Mouse (Mus musculus) heart, postnatal 0 days (tissue): ENCODE measurements around the gene Lrch1. TPM values are rescaled to one million over a fixed set of nuclear protein-coding genes. Genes with fewer than 3 reads are reported as not detected.

Experiments used
- ATAC-seq: fragments of 200-750 bp; cut with Nextera tagmentation; 2 replicates; pipeline ENCODE4 v1.8.0; 2017; ENCODE audit warnings: low read depth, moderate number of reproducible peaks, moderate library complexity; ENCODE audit not compliant: insufficient read depth
- DNase-seq: peaks from one replicate; pipeline ENCODE4 v3.0.0-alpha.2; 2016; ENCODE audit warnings: low spot score
- H3K27ac ChIP-seq: fragments of 300-500 bp; sonication (generic); 2 replicates; pipeline ENCODE4 v1.5.1; 2014; ENCODE audit warnings: low read depth, mild to moderate bottlenecking
- H3K27me3 ChIP-seq: fragments of 300-500 bp; sonication (generic); 2 replicates; pipeline ENCODE4 v1.6.1; 2014; ENCODE audit warnings: low read length, mixed read lengths; ENCODE audit not compliant: control insufficient read depth, insufficient read depth
- H3K36me3 ChIP-seq: fragments of 300-500 bp; sonication (generic); replicated peaks from 2 replicates; pipeline ENCODE4 v1.6.1; 2014; ENCODE audit warnings: low read length, mixed read lengths; ENCODE audit not compliant: control insufficient read depth, insufficient read depth
- H3K4me1 ChIP-seq: fragments of 300-500 bp; sonication (generic); 2 replicates; pipeline ENCODE4 v1.6.1; 2014; ENCODE audit warnings: antibody characterized with exemption; ENCODE audit not compliant: control insufficient read depth, insufficient read depth
- H3K4me2 ChIP-seq: fragments of 300-500 bp; sonication (generic); 2 replicates; pipeline ENCODE4 v1.6.1; 2014; ENCODE audit warnings: low read depth, mild to moderate bottlenecking, low read length, moderate library complexity
- H3K4me3 ChIP-seq: fragments of 300-500 bp; sonication (generic); 2 replicates; pipeline ENCODE4 v1.5.1; 2014; ENCODE audit warnings: low read depth, low read length
- H3K9ac ChIP-seq: fragments of 300-500 bp; sonication (generic); replicated peaks from 2 replicates; pipeline ENCODE4 v1.6.1; 2014; ENCODE audit warnings: low read depth, low read length, mixed read lengths
- H3K9me3 ChIP-seq: fragments of 300-500 bp; sonication (generic); replicated peaks from 2 replicates; pipeline ENCODE4 v1.6.1; 2016; ENCODE audit warnings: low read length; ENCODE audit not compliant: control insufficient read depth
- CTCF ChIP-seq: IDR thresholded peaks from 2 replicates; pipeline ENCODE4 v1.5.1; 2016; ENCODE audit warnings: antibody characterized with exemption, control low read depth, low read depth
- EP300 ChIP-seq: IDR thresholded peaks from 2 replicates; pipeline ENCODE4 v1.6.1; 2016; ENCODE audit warnings: antibody characterized with exemption, low read depth
- WGBS: fragments of 180-500 bp; shearing (Covaris S2); extraction: QIAGEN DNeasy Blood & Tissue Kit; methylation state at CpG from one replicate; pipeline ENCODE4 v1.1.7; 2014; 5-methylcytosine and 5-hydroxymethylcytosine counted together
- polyA plus RNA-seq: library from polyadenylated mRNA; unstranded; fragments of >200 nt; fragmentation: Nextera tagmentation; extraction: Ambion mirVana; gene quantifications from 2 replicates; pipeline ENCODE4 v1.2.1, GENCODE M21; 2015
- total RNA-seq: library from RNA; depleted of rRNA; stranded (reverse); fragments of >200 nt; gene quantifications from 2 replicates; pipeline ENCODE4 v1.2.3, GENCODE M21; 2014; ENCODE audit warnings: low replicate concordance

Lrch1 gene
- total and polyA plus RNA-seq, 2 experiments from 2014 or later = 8.4 to 14.2 TPM

GRCm38 (mm10) chr14:74764191-74764918, 183.3 kb downstream of the Lrch1 start:
- H3K9me3 ChIP-seq = no peaks in the 10 kb centered on the region
- peaks cover 21% of the 10 kb centered on the region for H3K36me3 ChIP-seq
- 54% methylated on average over 10 of the region's 10 CpGs for WGBS
- DNase-seq (peak; percentile 81), ATAC-seq (peak; percentile 91)
- no peak overlapping the region for H3K9ac ChIP-seq
- H3K4me1 ChIP-seq = peaks cover 5% of the 10 kb centered on the region; the same call in 1 of the 2 replicates
- no peak overlapping the region for H3K4me2 ChIP-seq
- peak overlapping the region; percentile 65 for H3K27ac ChIP-seq
- H3K4me3 ChIP-seq = no peak overlapping the region
- TF ChIP-seq CTCF (peak; percentile 96), EP300 (no peak)
- H3K27me3 ChIP-seq = no peaks in the 10 kb centered on the region

DNA sequence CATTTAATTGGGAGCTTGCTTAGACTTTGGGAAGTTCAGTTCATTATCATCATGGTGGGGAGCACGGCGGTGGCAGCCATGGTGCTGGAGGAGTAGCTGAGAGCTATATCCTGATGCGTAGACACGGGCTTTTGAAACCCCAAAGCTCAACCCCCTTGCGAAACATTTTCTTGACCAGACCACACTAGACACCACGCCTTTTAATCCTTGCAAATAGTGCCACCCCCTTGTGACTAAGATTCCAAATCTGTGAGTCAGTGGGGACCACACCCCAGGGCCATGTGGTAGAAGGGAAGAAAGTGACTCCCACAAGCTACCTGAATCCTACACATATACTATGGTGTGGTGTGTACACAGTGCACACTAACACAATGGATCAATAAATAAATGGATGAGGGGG, 210.8 kb downstream of the Lrch1 start:
- ATAC-seq (no peak), DNase-seq (no peak)
- no peak overlapping the region for H3K9ac ChIP-seq
- TF ChIP-seq CTCF (no peak), EP300 (no peak)
- H3K27me3 ChIP-seq = no peaks in the 10 kb centered on the region
- no peak overlapping the region for H3K4me3 ChIP-seq
- H3K4me2 ChIP-seq = no peak overlapping the region
- no peak overlapping the region for H3K27ac ChIP-seq
- H3K36me3 ChIP-seq = peaks cover 62% of the 10 kb centered on the region
- H3K9me3 ChIP-seq = no peaks in the 10 kb centered on the region
- H3K4me1 ChIP-seq = peaks cover 11% of the 10 kb centered on the region
- WGBS = 98% methylated on average over 6 of the region's 6 CpGs

- peaks cover 48% of the 10 kb centered on the region for H3K36me3 ChIP-seq
- 36% methylated on average over 6 of the region's 6 CpGs for WGBS
- no peak for ATAC-seq
These were observed 212.2 kb downstream of the Lrch1 start for GRCm38 (mm10) chr14:74735471-74735870.

DNA sequence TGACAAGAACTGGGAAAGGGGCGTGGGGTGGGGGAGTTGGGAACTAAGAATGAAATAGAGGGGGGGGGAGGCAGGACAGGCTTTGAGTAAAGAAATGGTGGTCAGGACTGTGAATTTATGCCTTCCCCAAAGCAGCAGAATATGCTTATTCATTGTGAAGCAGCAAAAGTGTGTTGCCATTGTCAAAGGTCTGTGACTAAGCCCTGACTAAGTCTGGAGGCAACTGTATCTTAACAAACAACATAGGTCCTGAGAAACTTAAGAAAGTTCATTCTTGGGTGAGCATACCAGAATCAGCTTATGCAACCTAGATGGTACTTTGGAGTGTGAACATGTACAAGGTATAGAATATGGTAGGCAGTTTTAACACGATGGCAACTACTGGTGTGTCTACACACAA, 214.3 kb downstream of the Lrch1 start:
- Histone ChIP-seq H3K4me1 (peaks cover 11% of the 10 kb centered on the region), H3K27ac (no peak overlapping the region), H3K27me3 (no peaks in the 10 kb centered on the region), H3K4me3 (peak overlapping the region; percentile 82; the same call in 1 of the 2 replicates), H3K4me2 (peak overlapping the region; percentile 77), H3K9me3 (no peaks in the 10 kb centered on the region), H3K9ac (no peak overlapping the region), H3K36me3 (peaks cover 28% of the 10 kb centered on the region)
- DNase-seq = no peak
- WGBS = 75% methylated on average over 2 of the region's 2 CpGs
- no peak for ATAC-seq
- TF ChIP-seq EP300 (no peak), CTCF (no peak)

More at GRCm38 (mm10) chr14:74735471-74735870, 212.2 kb downstream of the Lrch1 start:
- TF ChIP-seq CTCF (no peak), EP300 (no peak)
- no peak overlapping the region for H3K4me2 ChIP-seq
- H3K4me3 ChIP-seq = no peak overlapping the region
- H3K27ac ChIP-seq = no peak overlapping the region
- H3K4me1 ChIP-seq = peaks cover 11% of the 10 kb centered on the region
- no peak overlapping the region for H3K9ac ChIP-seq
- no peak for DNase-seq
- no peaks in the 10 kb centered on the region for H3K27me3 ChIP-seq
- no peaks in the 10 kb centered on the region for H3K9me3 ChIP-seq

GRCm38 (mm10) chr14:74732079-74732783, 215.4 kb downstream of the Lrch1 start, which contains the start of gene Esd:
TSS of gene Esd (plus strand) at chr14:74732297.
- H3K9me3 ChIP-seq = no peaks in the 10 kb centered on the region
- WGBS = under 1% methylated on average over 50 of the region's 53 CpGs

More at GRCm38 (mm10) chr14:74732079-74732783, 215.4 kb downstream of the Lrch1 start, which contains the start of gene Esd:
- TF ChIP-seq EP300 (no peak), CTCF (peak; percentile 27)
- DNase-seq (peak; percentile 96), ATAC-seq (peak; percentile 100)
- peak within 1 kb of the TSS; percentile 78 for H3K27ac ChIP-seq
- H3K36me3 ChIP-seq = peaks cover 18% of the 10 kb centered on the region
- peak within 1 kb of the TSS; percentile 77 for H3K4me2 ChIP-seq
- H3K4me1 ChIP-seq = peaks cover 11% of the 10 kb centered on the region
- H3K9ac ChIP-seq = peak within 1 kb of the TSS; percentile 82
- H3K4me3 ChIP-seq = peak within 1 kb of the TSS; percentile 82
- H3K27me3 ChIP-seq = no peaks in the 10 kb centered on the region
